Mouse (Mus musculus): Measurements from ENCODE around the gene Shd.

GRCm38 (mm10) chr17:55956591-55956990 lies 13.7 kb upstream of the Shd start:
- TF ChIP-seq POLR2A (IDR thresholded peaks at IDR 0.05; ENCODE audit: control insufficient read depth, low read depth, low read length) (no peak), CTCF (IDR thresholded peaks at IDR 0.05; ENCODE audit: control insufficient read depth, insufficient read depth, insufficient replicate concordance, low read depth, low read length) (no peak)

Measured in testis, adult 2 months (tissue).